Mouse (Mus musculus) heart, embryonic 14.5 days (tissue): ENCODE data around the gene Tmem207. TPM values are rescaled to one million over a fixed set of nuclear protein-coding genes. Genes with fewer than 3 reads are reported as not detected.
A peak's percentile ranks its signal among the peaks of the same experiment; 100 is the strongest.
"Not testable (repeated sequence)": the region's sequence is repeated elsewhere in the genome, so short reads cannot be mapped to it uniquely, and the experiment has no call there.

ENCODE experiments used
- ATAC-seq: fragments of 200-750 bp; cut with Nextera tagmentation; 2 replicates; pipeline ENCODE4 v1.8.0; 2017; ENCODE audit warnings: low read depth, moderate TSS enrichment; ENCODE audit not compliant: insufficient number of reproducible peaks, insufficient read depth, low FRiP score
- H3K27ac ChIP-seq, 2 experiments: fragments of 200-500 bp in 1 of 2; fragments of 300-500 bp in 1 of 2; sonication (generic) in 1 of 2; replicated peaks in 1 of 2; 2 replicates each; pipeline ENCODE4 v1.5.1; 2012 to 2014; ENCODE audit warnings: low read depth in 2 of 2, low read length in 2 of 2, control low read depth in 1 of 2, mild to moderate bottlenecking in 1 of 2, mixed read lengths in 1 of 2; ENCODE audit not compliant: control insufficient read depth in 1 of 2, insufficient read depth in 1 of 2
- H3K27me3 ChIP-seq: fragments of 300-500 bp; sonication (generic); 2 replicates; pipeline ENCODE4 v1.6.1; 2014; ENCODE audit warnings: mild to moderate bottlenecking, low read length, control low read depth; ENCODE audit not compliant: control insufficient read depth, insufficient read depth
- H3K36me3 ChIP-seq: fragments of 300-500 bp; sonication (generic); 2 replicates; pipeline ENCODE4 v1.6.1; 2014; ENCODE audit warnings: mild to moderate bottlenecking, control low read depth, low read length, mixed read lengths; ENCODE audit not compliant: control insufficient read depth, insufficient read depth
- H3K4me1 ChIP-seq, 2 experiments: fragments of 200-500 bp in 1 of 2; fragments of 300-500 bp in 1 of 2; sonication (generic) in 1 of 2; 2 replicates each; pipeline ENCODE4 v1.6.1; 2012 to 2014; ENCODE audit warnings: low read length in 2 of 2, control low read depth in 1 of 2, mixed read lengths in 1 of 2; ENCODE audit not compliant: control insufficient read depth in 2 of 2, insufficient read depth in 2 of 2
- H3K4me2 ChIP-seq: fragments of 300-500 bp; sonication (generic); 2 replicates; pipeline ENCODE4 v1.6.1; 2014; ENCODE audit warnings: mild to moderate bottlenecking, low read length
- H3K4me3 ChIP-seq, 2 experiments: fragments of 200-500 bp in 1 of 2; fragments of 300-500 bp in 1 of 2; sonication (generic) in 1 of 2; 2 replicates each; pipeline ENCODE4 v1.5.1; 2012 to 2014; ENCODE audit warnings: low read length in 2 of 2, mild to moderate bottlenecking in 2 of 2, control low read depth in 1 of 2, low read depth in 1 of 2, moderate library complexity in 1 of 2; ENCODE audit not compliant: control insufficient read depth in 1 of 2, insufficient read depth in 1 of 2
- H3K9ac ChIP-seq: fragments of 300-500 bp; sonication (generic); 2 replicates; pipeline ENCODE4 v1.6.1; 2014; ENCODE audit warnings: mild to moderate bottlenecking, low read length
- H3K9me3 ChIP-seq: fragments of 300-500 bp; sonication (generic); 2 replicates; pipeline ENCODE4 v1.6.1; 2016; ENCODE audit warnings: low read length, control low read depth; ENCODE audit not compliant: control insufficient read depth
- WGBS: fragments of 180-500 bp; shearing (Covaris S2); extraction: QIAGEN DNeasy Blood & Tissue Kit; methylation state at CpG from one replicate; pipeline ENCODE4 v1.1.7; 2014; 5-methylcytosine and 5-hydroxymethylcytosine counted together
- polyA plus RNA-seq: library from polyadenylated mRNA; unstranded; fragments of >200 nt; fragmentation: Nextera tagmentation; extraction: Ambion mirVana; gene quantifications from 2 replicates; pipeline ENCODE4 v1.2.1, GENCODE M21; 2014

Gene Tmem207
- polyA plus RNA-seq, 1 experiment from 2014 or later, result not detected

DNA sequence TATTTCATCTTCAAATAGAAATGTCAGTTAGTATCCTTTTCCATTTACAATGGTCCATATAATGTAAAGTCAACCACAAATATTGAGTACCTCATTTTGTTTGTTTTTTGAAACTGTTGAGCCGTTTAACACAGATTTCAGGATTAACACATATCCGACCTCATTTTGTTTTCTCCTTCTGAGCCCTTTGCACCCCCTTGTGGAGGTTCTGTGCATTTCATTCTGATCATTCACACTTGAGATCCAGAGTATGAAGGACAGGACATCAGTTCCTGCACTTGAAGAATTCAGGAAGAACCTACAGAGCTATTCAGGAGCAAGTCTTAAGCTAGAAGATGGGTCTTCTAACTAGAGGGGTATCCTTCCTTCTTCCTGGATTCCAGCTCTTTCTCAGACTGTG lies 7.0 kb downstream of the Tmem207 start:
- Histone ChIP-seq H3K4me1 (no peaks in the 10 kb centered on the region), H3K4me2 (no peak overlapping the region), H3K36me3 (no peaks in the 10 kb centered on the region), H3K27me3 (no peaks in the 10 kb centered on the region), H3K4me3 (no peak overlapping the region), H3K9ac (no peak overlapping the region), H3K9me3 (no peaks in the 10 kb centered on the region), H3K27ac (no peak overlapping the region)
- ATAC-seq, result no peak
- 56% methylated on average over 2 of the region's 2 CpGs for WGBS

DNA sequence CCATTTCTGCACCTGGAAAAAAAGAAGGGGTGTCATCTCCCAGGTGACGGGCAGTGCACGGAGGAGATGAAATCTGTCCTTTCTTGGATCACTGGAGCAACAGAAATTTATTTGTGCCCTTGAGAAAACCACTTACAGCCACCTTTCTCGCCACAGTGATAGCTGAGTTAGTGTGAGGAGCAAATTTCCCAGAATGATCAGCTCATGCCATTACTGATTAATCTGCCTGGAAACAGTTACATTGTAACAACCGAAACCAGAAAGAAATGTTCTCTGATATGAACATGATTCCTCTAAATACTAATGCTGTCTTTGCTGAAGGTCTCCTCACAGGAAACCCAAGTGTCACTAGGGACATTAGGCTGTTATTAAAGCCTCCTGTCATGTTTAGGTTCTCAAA lies 21.6 kb downstream of the Tmem207 start:
- no peak overlapping the region for H3K9ac ChIP-seq
- peaks cover 0 to 7% of the 10 kb centered on the region in 2 experiments; a peak in 1 of 4 replicates for H3K4me1 ChIP-seq
- no peak overlapping the region for H3K4me2 ChIP-seq
- WGBS, result 80% methylated on average over 4 of the region's 4 CpGs
- H3K4me3 ChIP-seq, result no peak overlapping the region
- no peaks in the 10 kb centered on the region for H3K27me3 ChIP-seq
- H3K36me3 ChIP-seq, result no peaks in the 10 kb centered on the region
- H3K9me3 ChIP-seq, result no peaks in the 10 kb centered on the region
- ATAC-seq, result no peak
- no peak overlapping the region for H3K27ac ChIP-seq

DNA sequence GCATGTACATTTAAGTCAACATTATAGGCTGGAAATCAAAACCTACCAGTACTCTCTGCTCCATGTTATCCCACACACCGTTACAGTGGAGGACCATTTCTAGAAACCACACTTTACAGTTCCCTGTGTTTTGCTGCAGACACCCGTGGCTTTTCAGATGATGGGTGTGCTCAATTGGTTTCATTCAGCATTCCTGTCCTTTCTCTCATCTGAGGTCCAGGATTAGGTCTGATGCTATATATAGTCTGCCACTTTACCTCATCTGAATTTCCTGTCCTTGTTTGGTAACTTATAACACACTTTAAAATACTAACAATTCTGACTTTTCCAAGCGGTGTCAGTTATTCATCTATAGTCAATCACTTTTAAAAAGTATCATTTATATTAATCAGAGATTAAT lies 25.8 kb downstream of the Tmem207 start:
- Histone ChIP-seq H3K9ac (no peak overlapping the region), H3K27ac (peak overlapping the region; percentile 60 to 65), H3K27me3 (no peaks in the 10 kb centered on the region), H3K4me1 (peaks cover 0 to 7% of the 10 kb centered on the region in 2 experiments; a peak in 1 of 4 replicates), H3K36me3 (no peaks in the 10 kb centered on the region), H3K4me3 (no peak overlapping the region), H3K4me2 (peak overlapping the region; percentile 3; the same call in 1 of the 2 replicates), H3K9me3 (no peaks in the 10 kb centered on the region)
- WGBS, result 36% methylated on average over 3 of the region's 3 CpGs
- ATAC-seq, result no peak

DNA sequence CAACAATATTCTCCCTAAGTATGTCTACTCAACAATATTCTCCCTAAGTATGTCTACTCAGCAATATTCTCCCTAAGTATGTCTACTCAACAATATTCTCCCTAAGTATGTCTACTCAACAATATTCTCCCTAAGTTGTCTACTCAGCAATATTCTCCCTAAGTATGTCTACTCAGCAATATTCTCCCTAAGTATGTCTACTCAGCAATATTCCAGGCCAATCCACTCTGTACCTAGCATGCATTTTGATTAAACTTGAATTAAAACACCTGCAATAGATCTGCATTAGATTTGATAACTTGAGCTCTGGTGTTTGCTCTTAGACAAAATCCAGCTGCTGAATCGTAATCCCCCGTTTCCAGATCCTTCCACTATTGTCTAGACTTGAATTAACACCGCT lies 26.9 kb downstream of the Tmem207 start:
- WGBS, result 89% methylated on average over 3 of the region's 3 CpGs
- H3K4me2 ChIP-seq, H3K4me3 ChIP-seq, H3K9ac ChIP-seq, H3K36me3 ChIP-seq, H3K27ac ChIP-seq, H3K27me3 ChIP-seq, H3K9me3 ChIP-seq, ATAC-seq, H3K4me1 ChIP-seq: not testable (repeated sequence)

DNA sequence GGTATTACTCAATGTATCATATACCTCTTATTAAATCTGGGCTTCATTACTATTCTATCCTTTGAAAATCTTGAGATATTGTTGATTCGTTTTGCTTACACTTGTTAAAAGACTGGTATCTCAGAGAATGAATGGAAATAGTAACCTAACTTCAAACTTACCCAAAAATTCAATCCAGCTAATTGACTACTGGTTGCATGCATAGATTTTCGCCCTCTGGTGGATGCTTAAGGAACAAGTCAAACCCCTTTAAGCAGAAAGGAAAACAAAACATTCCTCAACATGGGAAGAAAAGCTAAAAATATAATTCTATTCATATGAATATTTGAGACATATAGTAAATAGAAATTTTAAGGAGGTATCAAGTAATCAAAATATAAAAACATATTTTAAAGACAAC lies 30.8 kb downstream of the Tmem207 start:
- 20% methylated on average over 2 of the region's 2 CpGs for WGBS
- H3K9ac ChIP-seq, result no peak overlapping the region
- no peak for ATAC-seq
- 0 out of 4 replicates have a peak, but pooled peaks cover 0 to 3% of the 10 kb centered on the region in 2 experiments for H3K4me1 ChIP-seq
- no peak overlapping the region for H3K4me2 ChIP-seq
- no peaks in the 10 kb centered on the region for H3K36me3 ChIP-seq
- H3K4me3 ChIP-seq, result no peak overlapping the region
- no peaks in the 10 kb centered on the region for H3K9me3 ChIP-seq
- no peaks in the 10 kb centered on the region for H3K27me3 ChIP-seq
- H3K27ac ChIP-seq, result no peak overlapping the region

DNA sequence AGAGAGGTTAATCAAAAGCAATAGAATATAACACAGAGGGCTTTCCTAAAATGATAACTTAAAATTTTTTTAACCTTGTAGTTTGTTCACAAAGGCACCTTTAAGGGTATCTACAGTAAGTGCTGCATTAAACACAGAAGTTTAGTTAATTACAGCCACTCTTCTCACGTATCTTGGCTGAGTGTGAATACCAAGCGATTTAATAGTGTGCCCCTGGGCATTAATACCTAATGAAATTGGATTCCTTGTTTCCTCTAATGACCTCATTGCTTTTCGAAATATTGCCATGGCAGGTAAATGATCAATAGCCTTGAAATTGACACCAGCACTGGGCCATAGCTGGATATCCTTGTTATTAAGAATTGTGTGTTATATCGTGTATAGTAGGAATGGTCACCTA lies 55.3 kb downstream of the Tmem207 start:
- no peak overlapping the region for H3K9ac ChIP-seq

DNA sequence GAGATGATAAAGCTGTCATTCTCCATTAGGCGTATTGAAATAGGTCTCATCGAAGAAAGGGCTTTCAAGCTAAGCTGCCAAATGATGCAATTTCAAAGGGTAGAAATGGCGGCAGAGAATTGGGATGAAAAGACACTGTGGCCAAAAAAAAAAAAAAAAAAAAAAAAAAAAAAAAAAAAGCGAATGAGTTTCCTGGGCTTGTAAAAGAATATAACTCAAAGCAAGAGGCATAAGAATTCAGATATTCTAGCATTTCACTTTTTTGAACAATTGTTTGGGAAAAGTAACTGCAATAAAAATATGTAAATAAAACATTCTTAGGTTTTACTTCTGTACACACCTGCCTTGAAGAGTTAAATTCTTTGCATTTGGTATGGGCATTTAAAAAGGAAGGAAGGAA lies 60.0 kb downstream of the Tmem207 start:
- Histone ChIP-seq H3K36me3 (no peaks in the 10 kb centered on the region), H3K27ac (no peak overlapping the region), H3K27me3 (no peaks in the 10 kb centered on the region), H3K9ac (no peak overlapping the region), H3K4me1 (no peaks in the 10 kb centered on the region), H3K9me3 (no peaks in the 10 kb centered on the region), H3K4me3 (no peak overlapping the region), H3K4me2 (no peak overlapping the region)
- no peak for ATAC-seq
- WGBS, result 92% methylated on average over 4 of the region's 4 CpGs

More for the DNA sequence above, 55.3 kb downstream of the Tmem207 start:
- no peak overlapping the region for H3K27ac ChIP-seq
- H3K4me3 ChIP-seq, result no peak overlapping the region
- WGBS, result 79% methylated on average over 4 of the region's 4 CpGs
- H3K36me3 ChIP-seq, result no peaks in the 10 kb centered on the region
- H3K27me3 ChIP-seq, result no peaks in the 10 kb centered on the region
- H3K9me3 ChIP-seq, result no peaks in the 10 kb centered on the region
- ATAC-seq, result no peak
- no peak overlapping the region for H3K4me2 ChIP-seq
- no peaks in the 10 kb centered on the region for H3K4me1 ChIP-seq

DNA sequence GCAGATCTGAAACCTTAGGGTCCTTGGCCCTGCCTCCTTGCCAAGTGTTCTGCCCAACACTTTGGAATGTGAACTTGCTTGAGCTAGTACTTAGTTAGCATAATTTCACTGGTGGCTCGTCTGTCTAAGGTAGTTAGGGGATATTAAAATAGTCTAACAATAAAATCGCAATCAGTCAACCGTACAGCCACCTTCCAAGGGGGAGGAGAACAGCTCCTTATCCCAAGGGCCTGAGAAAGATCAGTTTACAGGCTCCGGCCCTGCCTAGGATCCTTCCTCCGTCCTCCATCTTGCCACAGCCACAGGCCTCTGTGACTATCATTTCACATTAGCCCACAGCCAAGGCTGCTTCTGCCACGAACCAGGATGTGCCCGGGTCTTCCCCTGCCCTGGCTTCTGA lies 63.7 kb downstream of the Tmem207 start, which contains the start of gene Cldn16:
Gene Cldn16 (plus strand): TSS at position 301 of the 400 bp plus-strand sequence.
- WGBS, result 74% methylated on average over 7 of the region's 7 CpGs
- Histone ChIP-seq H3K9ac (no peak within 1 kb of the TSS), H3K9me3 (no peaks in the 10 kb centered on the region), H3K27me3 (no peaks in the 10 kb centered on the region), H3K36me3 (no peaks in the 10 kb centered on the region), H3K4me3 (no peak within 1 kb of the TSS), H3K4me2 (no peak within 1 kb of the TSS), H3K4me1 (no peaks in the 10 kb centered on the region), H3K27ac (no peak within 1 kb of the TSS)
- no peak for ATAC-seq
